Mouse (Mus musculus) monocyte, adult 5-6 weeks (primary cell): Measurements from ENCODE around the gene Hmgn1. TPM values are rescaled to one million over a fixed set of nuclear protein-coding genes. Genes with fewer than 3 reads are reported as not detected.
"Not testable (repeated sequence)": the region's sequence is repeated elsewhere in the genome, so short reads cannot be mapped to it uniquely, and the experiment has no call there.

Experiments used
- ATAC-seq: fragments of 153-309, 156-312 bp; replicated peaks from 2 replicates; pipeline ENCODE4 v1.8.0; 2017; ENCODE audit warnings: mild to moderate bottlenecking; ENCODE audit not compliant: low TSS enrichment, insufficient number of reproducible peaks, severe bottlenecking, poor library complexity, low FRiP score
- total RNA-seq: library from RNA; stranded (forward); fragments of 200-1000, 200-491, 200-594 nt; gene quantifications from 3 replicates; pipeline ENCODE4 v1.2.3, GENCODE M21; 2017

Hmgn1 gene
- total RNA-seq, 1 experiment from 2014 or later: 39.7 TPM

DNA sequence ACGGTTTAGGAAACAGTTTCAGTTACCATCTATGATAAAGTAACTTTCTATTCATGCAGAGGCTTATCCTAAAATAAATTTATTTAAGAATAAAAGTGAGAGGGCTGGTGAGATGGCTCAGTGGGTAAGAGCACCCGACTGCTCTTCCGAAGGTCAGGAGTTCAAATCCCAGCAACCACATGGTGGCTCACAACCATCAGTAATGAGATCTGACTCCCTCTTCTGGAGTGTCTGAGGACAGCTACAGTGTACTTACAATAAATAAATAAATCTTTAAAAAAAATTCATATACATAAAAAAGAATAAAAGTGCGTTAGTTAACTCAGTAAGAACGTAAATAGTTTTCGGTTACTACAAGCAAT lies 17.2 kb upstream of the Hmgn1 start:
- ATAC-seq: not testable (repeated sequence)

DNA sequence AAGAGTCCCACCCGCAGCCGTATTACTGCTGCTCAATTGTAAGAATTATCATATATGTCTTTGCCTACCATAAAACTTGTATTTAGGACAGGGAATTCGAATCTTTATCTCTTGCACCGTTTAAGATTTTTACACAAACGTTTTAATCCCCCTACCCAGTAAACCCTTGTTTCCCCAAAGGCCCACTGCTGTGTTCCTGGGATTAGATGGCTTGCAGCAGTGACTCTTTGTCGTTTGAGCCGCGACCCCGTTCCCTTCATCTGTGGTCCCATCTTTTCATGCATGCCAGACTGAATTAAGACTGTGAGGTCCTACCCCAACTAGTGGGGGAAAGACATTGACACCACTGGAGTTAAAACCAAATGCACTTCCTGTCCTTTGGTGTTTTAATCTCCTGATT lies 937 bp upstream of the Hmgn1 start:
- no peak for ATAC-seq

DNA sequence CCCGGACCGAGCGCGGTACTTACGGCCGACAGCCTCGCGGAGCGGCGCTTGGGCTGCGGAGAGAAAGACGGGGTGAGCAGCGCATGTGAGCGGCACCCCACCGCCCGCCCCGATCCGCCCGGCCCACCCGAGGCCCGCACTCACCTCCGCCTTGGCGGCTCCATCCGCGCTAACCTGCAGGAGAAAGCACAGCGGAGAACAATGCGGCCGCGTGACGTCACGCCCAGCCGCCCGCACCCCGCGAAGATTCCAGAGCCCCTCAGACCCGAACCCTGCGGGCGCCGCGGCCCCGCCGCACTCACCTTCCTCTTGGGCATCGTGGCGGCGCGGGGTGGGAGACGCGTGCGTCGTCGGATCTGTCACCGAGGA lies 257 bp downstream of the Hmgn1 start:
- no peak; the same call in 1 of the 2 replicates for ATAC-seq

- ATAC-seq: no peak
These were observed 801 bp downstream of the Hmgn1 start for GRCm38 (mm10) chr16:96126684-96127171.

DNA sequence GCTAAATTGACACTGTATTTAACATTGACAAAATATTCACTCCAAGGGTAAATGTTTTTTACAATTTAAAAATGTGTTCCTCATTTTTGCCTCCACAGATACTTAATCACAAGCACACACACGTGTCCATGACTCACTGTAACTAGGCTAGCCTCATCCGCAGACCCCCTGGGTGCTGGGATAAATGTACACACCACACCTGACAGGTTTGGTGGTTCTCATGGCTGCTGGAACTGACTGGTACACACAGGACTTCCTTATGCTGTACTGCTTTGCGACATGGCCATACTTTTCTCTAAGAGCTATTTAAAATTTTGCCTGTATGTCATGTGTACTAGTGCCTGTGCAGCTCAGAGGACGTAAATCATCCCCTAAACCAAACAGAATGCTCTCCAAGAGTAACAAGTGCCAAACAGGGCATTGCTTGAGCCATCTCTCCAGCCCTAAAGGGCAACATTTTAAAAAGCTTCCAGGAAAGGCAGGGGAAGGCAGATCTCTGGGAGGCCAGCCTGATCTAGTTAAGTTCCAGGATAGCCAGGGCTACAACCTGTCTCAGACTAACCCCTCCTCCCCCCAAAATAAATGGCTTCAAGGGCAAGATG lies 7.4 kb downstream of the Hmgn1 start:
- ATAC-seq: no peak

- no peak for ATAC-seq
These were observed 12.8 kb downstream of the Hmgn1 start for GRCm38 (mm10) chr16:96114729-96115128.

- no peak for ATAC-seq
These were observed 14.8 kb downstream of the Hmgn1 start for GRCm38 (mm10) chr16:96112769-96113168.

- ATAC-seq: peak; percentile 59; the same call in 1 of the 2 replicates
These were observed 16.7 kb downstream of the Hmgn1 start for GRCm38 (mm10) chr16:96110655-96111345.

GRCm38 (mm10) chr16:96109673-96110072 lies 17.9 kb downstream of the Hmgn1 start:
- no peak for ATAC-seq

DNA sequence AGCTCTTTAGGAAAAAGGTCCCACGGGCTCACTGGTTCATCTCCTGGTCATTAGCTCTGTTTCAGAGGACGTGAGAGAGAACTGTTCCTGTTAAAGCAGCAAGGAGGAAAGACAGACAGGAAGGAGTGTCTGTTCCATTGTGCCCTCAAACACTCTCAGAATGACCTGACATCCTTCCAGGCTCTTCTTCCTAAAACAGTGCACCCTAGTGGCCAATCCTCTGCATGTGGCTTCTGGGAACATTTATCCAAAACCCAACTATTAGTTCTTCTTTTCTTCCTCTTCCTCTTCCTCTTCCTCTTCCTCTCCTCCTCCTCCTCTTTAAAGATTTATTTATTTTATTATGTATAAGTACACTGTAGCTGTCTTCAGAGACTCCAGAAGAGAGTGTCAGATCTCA lies 24.5 kb downstream of the Hmgn1 start:
- no peak for ATAC-seq

GRCm38 (mm10) chr16:96097811-96098210 lies 29.7 kb downstream of the Hmgn1 start:
- ATAC-seq: not testable (repeated sequence)

- no peak for ATAC-seq
These were observed 31.6 kb downstream of the Hmgn1 start for GRCm38 (mm10) chr16:96095966-96096365.

- ATAC-seq: no peak
These were observed 35.7 kb downstream of the Hmgn1 start for GRCm38 (mm10) chr16:96091515-96092504.

DNA sequence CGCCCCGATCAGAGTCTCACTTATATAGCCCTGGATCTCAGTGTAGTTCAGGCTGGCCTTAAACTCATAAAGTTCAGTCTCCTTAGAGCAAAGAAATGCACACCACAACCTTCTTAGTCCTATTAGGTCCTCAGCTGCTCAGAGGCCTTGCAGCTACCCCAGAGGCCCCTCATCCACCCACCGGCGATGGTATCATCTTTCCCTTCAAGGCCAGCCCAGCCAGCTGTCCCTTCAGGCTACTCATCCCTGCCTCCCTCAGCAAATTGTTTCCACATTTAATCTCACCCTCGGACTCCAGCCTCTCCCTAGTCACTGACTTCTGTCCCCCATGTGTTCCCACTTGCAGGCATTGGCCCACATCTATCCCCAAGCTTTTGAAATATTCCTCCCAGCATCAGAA lies 39.4 kb downstream of the Hmgn1 start:
- ATAC-seq: no peak

DNA sequence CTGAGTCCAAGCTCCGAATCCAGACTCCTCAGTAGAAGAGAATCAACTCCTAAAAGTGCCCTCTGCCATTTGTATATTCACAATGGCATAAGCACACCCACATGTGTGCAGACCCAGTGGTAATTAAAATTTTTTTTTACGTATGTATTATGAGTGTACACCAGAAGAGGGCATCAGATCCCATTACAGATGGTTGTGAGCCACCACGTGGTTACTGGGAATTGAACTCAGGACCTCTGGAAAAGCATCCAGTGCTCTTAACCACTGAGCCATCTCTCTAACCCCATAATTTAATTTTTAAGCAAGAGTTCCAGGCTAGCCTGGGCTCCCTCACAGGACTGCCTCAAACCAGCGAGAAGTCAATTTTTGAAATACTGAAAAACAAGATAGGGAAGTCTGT lies 40.1 kb downstream of the Hmgn1 start:
- no peak for ATAC-seq

DNA sequence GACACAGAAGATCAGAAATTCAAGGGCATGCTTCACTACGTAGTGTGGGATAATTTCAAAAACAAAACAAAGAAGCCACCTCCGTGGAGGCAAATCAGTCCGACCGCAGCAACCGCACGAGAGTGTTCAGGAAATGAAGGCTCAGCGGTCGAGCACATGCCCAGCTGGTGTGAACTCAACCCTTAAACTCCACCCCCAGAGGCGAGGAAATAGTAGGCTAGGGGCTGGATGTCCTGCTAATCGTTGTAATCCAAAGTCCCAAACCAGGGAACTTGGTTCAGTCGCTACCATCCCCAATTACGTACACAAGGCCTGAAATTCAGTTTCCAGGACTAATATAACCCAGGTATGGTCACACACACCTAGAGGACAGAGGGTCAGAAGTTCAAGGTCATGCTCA lies 40.5 kb downstream of the Hmgn1 start:
- peak; percentile 14; the same call in 1 of the 2 replicates for ATAC-seq

GRCm38 (mm10) chr16:96085597-96085996 lies 41.9 kb downstream of the Hmgn1 start:
- no peak for ATAC-seq

- ATAC-seq: no peak
These were observed 44.3 kb downstream of the Hmgn1 start for GRCm38 (mm10) chr16:96083179-96083646.
